Mouse (Mus musculus): ENCODE results near the gene 4933406M09Rik. TPM values are rescaled to one million over a fixed set of nuclear protein-coding genes. Genes with fewer than 3 reads are reported as not detected.

The 4933406M09Rik gene
- total and polyA plus RNA-seq, 3 experiments: not detected

DNA sequence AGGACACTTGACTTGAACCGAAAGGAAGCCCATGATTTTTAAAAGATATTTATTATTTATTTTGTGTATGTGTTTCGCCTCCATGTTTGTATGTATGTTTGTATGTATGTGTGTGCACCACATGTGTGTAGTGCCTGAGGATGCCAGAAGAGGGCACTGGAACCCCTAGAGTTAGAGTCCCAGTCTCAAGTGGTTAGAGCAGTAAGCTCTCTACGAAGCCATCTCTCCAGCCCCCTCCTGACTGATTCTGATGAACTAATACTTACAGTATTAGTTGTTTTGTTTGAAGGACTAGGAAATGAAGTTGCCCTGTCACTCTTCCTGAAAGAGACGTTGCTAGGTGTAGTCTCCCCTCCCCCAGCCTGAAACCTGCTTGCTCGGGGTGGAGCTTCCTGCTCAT lies 14.0 kb downstream of the 4933406M09Rik start:
- in situ Hi-C loops (cut with MboI; ENCODE audit: low pct_ligation_motif_present, low pct_unique_long_range_greater_than_20kb, low sequenced_read_pairs): no loop called here
- Histone ChIP-seq H3K79me2 (replicated peaks; ENCODE audit: control insufficient read depth, extremely low read depth, insufficient read depth, poor library complexity, severe bottlenecking) (no peaks in the 10 kb centered on the region), H3K9me3 (replicated peaks; ENCODE audit: low read length) (no peaks in the 10 kb centered on the region), H3K36me3 (replicated peaks in 1 of 2; ENCODE audit: control insufficient read depth in 1 of 2, insufficient read depth in 1 of 2, low read length in 1 of 2) (no peaks in the 10 kb centered on the region), H3K4me1 (ENCODE audit: control insufficient read depth in 1 of 2, insufficient read depth in 2 of 2) (no peaks in the 10 kb centered on the region; a peak in 1 of 4 replicates), H3K9ac (ENCODE audit: insufficient read depth, low read depth) (no peak overlapping the region), H3K27ac (ENCODE audit: insufficient read depth, low read depth) (no peak overlapping the region), H3K4me2 (ENCODE audit: insufficient read depth, low read depth, poor library complexity, severe bottlenecking) (no peak overlapping the region), H3K4me3 (replicated peaks in 1 of 3; ENCODE audit: low read depth in 2 of 3, low read length in 2 of 3, poor library complexity in 1 of 3) (no peak overlapping the region), H3K27me3 (replicated peaks) (no peaks in the 10 kb centered on the region)
- TF ChIP-seq MAFK (IDR thresholded peaks at IDR 0.05; ENCODE audit: insufficient replicate concordance, low read length) (no peak), NRF1 (IDR thresholded peaks at IDR 0.05; ENCODE audit: low read depth, low read length) (no peak), E2F4 (IDR thresholded peaks at IDR 0.05; ENCODE audit: insufficient replicate concordance, low read depth, low read length) (no peak), UBTF (IDR thresholded peaks at IDR 0.05; ENCODE audit: low read depth, low read length) (no peak), TCF12 (IDR thresholded peaks at IDR 0.05; ENCODE audit: low read depth, low read length) (no peak)
- dilution Hi-C loops (cut with MboI; ENCODE audit: extremely low pct_ligation_motif_present, extremely low pct_unique_long_range_greater_than_20kb, low sequenced_read_pairs): no loop called here
- DNase-seq (ENCODE audit: extremely low read depth): no peak

DNA sequence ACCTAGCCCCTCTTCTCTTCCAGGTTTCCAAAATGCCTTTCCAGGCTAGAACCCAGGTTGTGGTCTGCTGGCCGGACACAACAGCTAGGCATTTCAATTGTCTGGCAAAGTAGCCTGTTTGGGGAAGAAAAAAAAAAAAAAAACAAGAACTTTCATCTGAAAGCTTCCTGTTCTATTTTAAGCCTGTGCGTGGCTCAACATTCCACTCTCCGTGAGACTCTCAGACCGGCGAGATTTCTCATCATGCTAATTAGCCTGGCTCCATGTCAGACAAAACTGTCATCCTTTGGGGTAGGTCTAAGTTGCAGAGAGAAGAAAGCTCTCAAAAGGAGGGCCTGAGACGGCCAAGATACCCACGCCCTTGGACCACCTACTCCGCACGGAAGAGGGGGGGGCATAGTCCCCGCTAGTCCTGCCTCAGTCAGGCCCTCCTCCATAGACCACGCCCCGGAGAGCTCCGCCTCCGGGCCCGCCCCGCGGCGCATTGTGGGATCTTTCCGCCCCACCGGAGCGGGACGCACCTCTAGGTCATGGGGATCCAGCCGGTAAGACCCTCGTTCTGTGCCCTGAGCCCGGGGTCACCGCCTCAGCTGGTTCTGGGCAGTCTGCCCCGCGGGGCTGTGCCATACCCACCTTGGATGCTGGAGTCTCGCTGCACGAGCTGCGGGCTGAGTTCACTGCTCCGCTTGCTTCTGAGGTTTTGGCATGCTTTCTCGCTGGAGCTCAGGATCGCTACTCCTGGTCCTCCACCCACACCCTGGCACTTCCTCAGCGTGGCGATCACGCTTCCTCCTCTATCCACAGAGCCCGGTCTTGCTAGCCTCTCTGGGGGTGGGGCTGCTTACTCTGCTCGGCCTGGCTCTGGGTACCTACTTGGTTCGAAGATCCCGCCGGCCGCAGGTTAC lies 20.0 kb downstream of the 4933406M09Rik start, which contains the start of gene Cyb5r1:
Gene Cyb5r1 (plus strand): TSS at position 51 of the 905 bp plus-strand sequence.
- Histone ChIP-seq H3K4me3 (replicated peaks in 1 of 3; ENCODE audit: low read depth in 2 of 3, low read length in 2 of 3, poor library complexity in 1 of 3) (peak within 1 kb of the TSS; percentile 74 to 100 (median 98)), H3K36me3 (replicated peaks in 1 of 2; ENCODE audit: control insufficient read depth in 1 of 2, insufficient read depth in 1 of 2, low read length in 1 of 2) (peaks cover 32 to 34% of the 10 kb centered on the region in 2 experiments), H3K27me3 (replicated peaks) (no peaks in the 10 kb centered on the region), H3K9ac (ENCODE audit: insufficient read depth, low read depth) (peak within 1 kb of the TSS; percentile 92), H3K4me2 (ENCODE audit: insufficient read depth, low read depth, poor library complexity, severe bottlenecking) (peak within 1 kb of the TSS; percentile 77), H3K9me3 (replicated peaks; ENCODE audit: low read length) (no peaks in the 10 kb centered on the region), H3K79me2 (replicated peaks; ENCODE audit: control insufficient read depth, extremely low read depth, insufficient read depth, poor library complexity, severe bottlenecking) (peaks cover 7% of the 10 kb centered on the region; the same call in 1 of the 2 replicates), H3K4me1 (ENCODE audit: control insufficient read depth in 1 of 2, insufficient read depth in 2 of 2) (peaks cover 3 to 12% of the 10 kb centered on the region in 2 experiments), H3K27ac (ENCODE audit: insufficient read depth, low read depth) (peak within 1 kb of the TSS; percentile 87)
- dilution Hi-C loops (cut with MboI; ENCODE audit: extremely low pct_ligation_motif_present, extremely low pct_unique_long_range_greater_than_20kb, low sequenced_read_pairs) (no loop called here), in situ Hi-C loops (cut with MboI; ENCODE audit: low pct_ligation_motif_present, low pct_unique_long_range_greater_than_20kb, low sequenced_read_pairs) (no loop called here)
- DNase-seq (ENCODE audit: extremely low read depth): peak; percentile 86
- no peak for TF ChIP-seq JUN (IDR thresholded peaks at IDR 0.05; ENCODE audit: insufficient read depth, low read depth, low read length)
- TF ChIP-seq BHLHE40 (IDR thresholded peaks at IDR 0.05; ENCODE audit: low read depth, low read length): no peak
- TF ChIP-seq ELF1 (IDR thresholded peaks at IDR 0.05; ENCODE audit: low read depth, low read length): no peak
- no peak for TF ChIP-seq USF1 (IDR thresholded peaks at IDR 0.05; ENCODE audit: low read depth, low read length)
- TF ChIP-seq POLR2A (IDR thresholded peaks at IDR 0.05; ENCODE audit: low read depth, low read length): peak; percentile 86
- no peak for TF ChIP-seq SMC3 (IDR thresholded peaks at IDR 0.05; ENCODE audit: low read depth, low read length)
- TF ChIP-seq NELFE (IDR thresholded peaks at IDR 0.05; ENCODE audit: low read depth, low read length): peak; percentile 88
- no peak for TF ChIP-seq MYC (IDR thresholded peaks at IDR 0.05; ENCODE audit: low read depth, low read length)
- no peak for TF ChIP-seq USF2 (conservative IDR thresholded peaks at IDR 0.05; ENCODE audit: low read depth, low read length)
- no peak for TF ChIP-seq RAD21 (IDR thresholded peaks at IDR 0.05; ENCODE audit: low read depth, low read length)
- TF ChIP-seq SIN3A (IDR thresholded peaks at IDR 0.05; ENCODE audit: low read length): no peak; the same call in none of the 2 replicates
- TF ChIP-seq RCOR1 (conservative IDR thresholded peaks at IDR 0.05; ENCODE audit: low read depth, low read length): no peak
- TF ChIP-seq KAT2A (IDR thresholded peaks at IDR 0.05; ENCODE audit: insufficient replicate concordance, low read length): no peak
- TF ChIP-seq MAX (IDR thresholded peaks at IDR 0.05; ENCODE audit: low read length): peak; percentile 59
- peak; percentile 77; the same call in 1 of the 2 replicates for TF ChIP-seq ZMIZ1 (IDR thresholded peaks at IDR 0.05; ENCODE audit: low read depth, low read length)
- TF ChIP-seq MAFK (IDR thresholded peaks at IDR 0.05; ENCODE audit: insufficient replicate concordance, low read length): no peak
- no peak for TF ChIP-seq GABPA (IDR thresholded peaks at IDR 0.05; ENCODE audit: insufficient replicate concordance, low read depth, low read length)
- TF ChIP-seq UBTF (IDR thresholded peaks at IDR 0.05; ENCODE audit: low read depth, low read length): no peak
- peak; percentile 54; the same call in 1 of the 2 replicates for TF ChIP-seq ZNF384 (IDR thresholded peaks at IDR 0.05; ENCODE audit: low read depth, low read length)
- peak; percentile 84; the same call in 1 of the 2 replicates for TF ChIP-seq MXI1 (IDR thresholded peaks at IDR 0.05; ENCODE audit: low read depth, low read length)
- no peak for TF ChIP-seq CTCF (conservative IDR thresholded peaks at IDR 0.05 in 1 of 2, IDR thresholded peaks at IDR 0.05 in 1 of 2; ENCODE audit: low read depth in 2 of 2, low read length in 2 of 2)
- TF ChIP-seq HCFC1 (IDR thresholded peaks at IDR 0.05; ENCODE audit: low read depth, low read length): peak; percentile 43
- no peak for TF ChIP-seq EP300 (IDR thresholded peaks at IDR 0.05; ENCODE audit: low read length)
- TF ChIP-seq ZC3H11A (IDR thresholded peaks at IDR 0.05; ENCODE audit: low read depth, low read length): no peak
- TF ChIP-seq MAZ (IDR thresholded peaks at IDR 0.05; ENCODE audit: low read depth, low read length): peak; percentile 63; the same call in 1 of the 2 replicates
- no peak for TF ChIP-seq CHD2 (IDR thresholded peaks at IDR 0.05; ENCODE audit: low read length)
- TF ChIP-seq TCF12 (IDR thresholded peaks at IDR 0.05; ENCODE audit: low read depth, low read length): peak; percentile 66; the same call in 1 of the 2 replicates
- TF ChIP-seq POLR2AphosphoS2 (IDR thresholded peaks at IDR 0.05; ENCODE audit: low read depth, low read length): 0 out of 2 replicates have a peak, but pooled peaks have one; percentile 49
